Mouse (Mus musculus) Patski (cell line): Measurements from ENCODE around the gene Rgs9. TPM values are rescaled to one million over a fixed set of nuclear protein-coding genes. Genes with fewer than 3 reads are reported as not detected.
A peak's percentile ranks its signal among the peaks of the same experiment; 100 is the strongest.

Experiments
- ATAC-seq: fragments of 100-300 bp; one replicate; pipeline ENCODE4 v1.8.0; 2021
- CTCF ChIA-PET: fragments of 350-600 bp; sonication (Branson Sonifier 250); formaldehyde crosslinking; loops from one replicate; lab custom pipeline; 2022; ENCODE audit warnings: inconsistent platforms; lab: Charles Lee
- POLR2A ChIA-PET: fragments of 350-600 bp; sonication (Branson Sonifier 250); formaldehyde crosslinking; loops from one replicate; lab custom pipeline; 2022; ENCODE audit warnings: antibody characterized with exemption, inconsistent platforms; lab: Charles Lee
- DNase-seq: peaks from one replicate; pipeline ENCODE4 v3.0.0-alpha.2; 2011; ENCODE audit warnings: low read depth, low spot score
- H3K27me3 ChIP-seq: fragments of 371-371 bp; one replicate; pipeline ENCODE4 v1.5.1; 2021
- CTCF ChIP-seq: fragments of 100-300 bp; IDR thresholded peaks from one replicate; pipeline ENCODE4 v1.5.1; 2021
- in situ Hi-C: fragments of 300-500 bp; cut with MboI; formaldehyde crosslinking; loops from 3 replicates; pipeline ENCODE4 v1.11.1; 2018; ENCODE audit warnings: low pct_unique_long_range_greater_than_20kb, mixed read lengths
- polyA plus RNA-seq: library from polyadenylated mRNA; unstranded; gene quantifications from one replicate; pipeline ENCODE4 v1.2.3, GENCODE M21; 2021

Rgs9 gene
- polyA plus RNA-seq, 1 experiment from 2014 or later = 3.3 TPM

GRCm38 (mm10) chr11:109217827-109218536, 79.9 kb downstream of the Rgs9 start:
- peaks cover 10% of the 10 kb centered on the region for H3K27me3 ChIP-seq
- no peak for ATAC-seq
- ChIA-PET POLR2A (no interaction called here), CTCF (no interaction called here)
- no peak for TF ChIP-seq CTCF
- DNase-seq = no peak
- in situ Hi-C loops = no loop called here

- H3K27me3 ChIP-seq = peaks cover 9% of the 10 kb centered on the region
- ChIA-PET CTCF (no interaction called here), POLR2A (no interaction called here)
- no peak for ATAC-seq
- TF ChIP-seq CTCF = no peak
- in situ Hi-C loops = no loop called here
- no peak for DNase-seq
Observed at GRCm38 (mm10) chr11:109210772-109211171, 87.2 kb downstream of the Rgs9 start.

- DNase-seq = no peak
- ChIA-PET POLR2A (no interaction called here), CTCF (no interaction called here)
- in situ Hi-C loops = no loop called here
- ATAC-seq = no peak
- no peak for TF ChIP-seq CTCF
- peaks cover 9% of the 10 kb centered on the region for H3K27me3 ChIP-seq
Observed at GRCm38 (mm10) chr11:109210341-109210740, 87.6 kb downstream of the Rgs9 start.

GRCm38 (mm10) chr11:109206732-109207131, 91.2 kb downstream of the Rgs9 start:
- DNase-seq = no peak
- no peak for ATAC-seq
- no peak for TF ChIP-seq CTCF
- POLR2A ChIA-PET = no interaction called here
- in situ Hi-C loops = no loop called here
- peaks cover 7% of the 10 kb centered on the region for H3K27me3 ChIP-seq
- CTCF ChIA-PET = no interaction called here

- ChIA-PET POLR2A (no interaction called here), CTCF (no interaction called here)
- ATAC-seq (no peak), DNase-seq (no peak)
- peaks cover 7% of the 10 kb centered on the region for H3K27me3 ChIP-seq
- in situ Hi-C loops = no loop called here
- TF ChIP-seq CTCF = no peak
Observed at GRCm38 (mm10) chr11:109206028-109206427, 91.9 kb downstream of the Rgs9 start.

- in situ Hi-C loops = no loop called here
- DNase-seq = no peak
- POLR2A ChIA-PET = no interaction called here
- H3K27me3 ChIP-seq = peaks cover 20% of the 10 kb centered on the region
- CTCF ChIA-PET = no interaction called here
- TF ChIP-seq CTCF = no peak
- no peak for ATAC-seq
Observed at GRCm38 (mm10) chr11:109199612-109200293, 98.2 kb downstream of the Rgs9 start.

- H3K27me3 ChIP-seq = peaks cover 21% of the 10 kb centered on the region
- ATAC-seq (peak; percentile 84), DNase-seq (peak; percentile 13)
- ChIA-PET POLR2A (no interaction called here), CTCF (interaction anchor here (0.9 to 1.8 kb wide), 2 partner anchors 743 to 745 kb away, joined by 3 to 19 read pairs; no protein-coding TSS in a partner anchor)
- TF ChIP-seq CTCF = peak; percentile 79
- in situ Hi-C loops = no loop called here
Observed at GRCm38 (mm10) chr11:109192673-109193557, 105.0 kb downstream of the Rgs9 start.

- peaks cover 6% of the 10 kb centered on the region for H3K27me3 ChIP-seq
- no peak for DNase-seq
- ChIA-PET POLR2A (no interaction called here), CTCF (interaction anchor here (1.9 kb wide), 1 partner anchor 10 kb away, joined by 4 read pairs; no protein-coding TSS in a partner anchor)
- in situ Hi-C loops = no loop called here
- no peak for ATAC-seq
- no peak for TF ChIP-seq CTCF
Observed at GRCm38 (mm10) chr11:109188235-109188634, 109.7 kb downstream of the Rgs9 start.

- no peak for TF ChIP-seq CTCF
- POLR2A ChIA-PET = interaction anchor here (0.6 to 0.7 kb wide), 2 partner anchors 52 to 198 kb away, joined by 3 to 4 read pairs; no protein-coding TSS in a partner anchor
- CTCF ChIA-PET = interaction anchor here (0.6 to 1.9 kb wide), 2 partner anchors 9 to 15 kb away, joined by 4 read pairs; no protein-coding TSS in a partner anchor
- ATAC-seq (no peak), DNase-seq (no peak)
- peaks cover 6% of the 10 kb centered on the region for H3K27me3 ChIP-seq
- in situ Hi-C loops = no loop called here
Observed at GRCm38 (mm10) chr11:109187631-109188184, 110.2 kb downstream of the Rgs9 start.

GRCm38 (mm10) chr11:109181118-109181517, 116.8 kb downstream of the Rgs9 start:
- in situ Hi-C loops = no loop called here
- ATAC-seq = no peak
- POLR2A ChIA-PET = no interaction called here

More at GRCm38 (mm10) chr11:109181118-109181517, 116.8 kb downstream of the Rgs9 start:
- TF ChIP-seq CTCF = no peak
- CTCF ChIA-PET = no interaction called here
- DNase-seq = no peak
- no peaks in the 10 kb centered on the region for H3K27me3 ChIP-seq
